Mouse (Mus musculus): ENCODE data around the gene Ptprn2.

GRCm38 (mm10) chr12:117229442-117229841, 743.9 kb downstream of the Ptprn2 start:
- TF ChIP-seq MAX (IDR thresholded peaks at IDR 0.05; ENCODE audit: low read depth) = no peak
- TF ChIP-seq POLR2A (IDR thresholded peaks at IDR 0.05; ENCODE audit: insufficient read length, low read depth) = no peak
- TF ChIP-seq SRF (IDR thresholded peaks at IDR 0.05; ENCODE audit: control insufficient read depth, insufficient read length, low read depth) = no peak
- TF ChIP-seq E2F4 (IDR thresholded peaks at IDR 0.05; ENCODE audit: insufficient read depth) = no peak
